Mouse (Mus musculus) lung, embryonic 16.5 days (tissue): Measurements from ENCODE around the gene Llgl1. TPM values are rescaled to one million over a fixed set of nuclear protein-coding genes. Genes with fewer than 3 reads are reported as not detected.

Experiments
- ATAC-seq: fragments of 200-750 bp; cut with Nextera tagmentation; 2 replicates; pipeline ENCODE4 v1.8.0; 2017; ENCODE audit warnings: low read depth, mild to moderate bottlenecking, moderate library complexity
- H3K27ac ChIP-seq: fragments of 300-500 bp; sonication (generic); 2 replicates; pipeline ENCODE4 v1.5.1; 2014; ENCODE audit warnings: mild to moderate bottlenecking, control low read depth, low read length
- H3K27me3 ChIP-seq: fragments of 300-500 bp; sonication (generic); 2 replicates; pipeline ENCODE4 v1.6.1; 2014; ENCODE audit warnings: low read depth, low read length, mixed read lengths; ENCODE audit not compliant: control insufficient read depth, insufficient read depth
- H3K36me3 ChIP-seq: fragments of 300-500 bp; sonication (generic); 2 replicates; pipeline ENCODE4 v1.6.1; 2014; ENCODE audit warnings: low read length; ENCODE audit not compliant: control insufficient read depth, insufficient read depth
- H3K4me1 ChIP-seq: fragments of 300-500 bp; sonication (generic); replicated peaks from 2 replicates; pipeline ENCODE4 v1.6.1; 2014; ENCODE audit warnings: low read length, mixed read lengths; ENCODE audit not compliant: control insufficient read depth, insufficient read depth
- H3K4me2 ChIP-seq: fragments of 300-500 bp; sonication (generic); 2 replicates; pipeline ENCODE4 v1.6.1; 2014; ENCODE audit warnings: low read depth, low read length, control low read depth
- H3K4me3 ChIP-seq: fragments of 300-500 bp; sonication (generic); 2 replicates; pipeline ENCODE4 v1.5.1; 2014; ENCODE audit warnings: mild to moderate bottlenecking, low read length, control low read depth
- H3K9ac ChIP-seq: fragments of 300-500 bp; sonication (generic); 2 replicates; pipeline ENCODE4 v1.6.1; 2014; ENCODE audit warnings: low read length, control low read depth
- H3K9me3 ChIP-seq: fragments of 300-500 bp; sonication (generic); 2 replicates; pipeline ENCODE4 v1.6.1; 2016; ENCODE audit warnings: low read length; ENCODE audit not compliant: control insufficient read depth
- WGBS: fragments of 180-500 bp; shearing (Covaris S2); extraction: QIAGEN DNeasy Blood & Tissue Kit; methylation state at CpG from one replicate; pipeline ENCODE4 v1.1.7; 2014; 5-methylcytosine and 5-hydroxymethylcytosine counted together
- microRNA-seq: library from miRNA; unstranded; fragments of <30 nt; microRNA quantifications from one replicate; pipeline ENCODE4, GENCODE M21; 2016
- polyA plus RNA-seq: library from polyadenylated mRNA; unstranded; fragments of >200 nt; fragmentation: Nextera tagmentation; extraction: Ambion mirVana; gene quantifications from 2 replicates; pipeline ENCODE4 v1.2.1, GENCODE M21; 2015

Gene Llgl1
- polyA plus RNA-seq, 1 experiment from 2014 or later = 51.3 TPM

DNA sequence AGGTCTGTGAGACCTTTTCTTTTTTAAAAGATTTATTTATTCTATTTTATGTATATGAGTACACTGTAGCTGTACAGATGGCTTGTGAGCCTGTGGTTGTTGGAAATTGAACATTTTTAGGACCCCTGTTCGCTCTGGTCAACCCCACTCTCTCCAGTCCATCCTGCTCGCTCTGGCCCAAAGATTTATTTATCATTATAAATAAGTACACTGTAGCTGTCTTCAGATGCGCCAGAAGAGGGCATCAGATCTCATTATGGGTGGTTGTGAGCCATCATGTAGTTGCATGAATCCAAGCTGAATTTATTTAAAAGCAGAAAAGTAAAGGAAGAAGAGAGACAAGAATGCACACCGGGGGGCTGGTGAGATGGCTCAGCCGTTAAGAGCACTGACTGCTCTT, 35.7 kb downstream of the Llgl1 start:
- ATAC-seq = no peak
- no peak overlapping the region for H3K4me3 ChIP-seq
- no peak overlapping the region for H3K9ac ChIP-seq
- no peak overlapping the region for H3K27ac ChIP-seq
- H3K4me1 ChIP-seq = no peaks in the 10 kb centered on the region; the same call in 1 of the 2 replicates
- no peaks in the 10 kb centered on the region for H3K9me3 ChIP-seq
- no peak overlapping the region for H3K4me2 ChIP-seq
- H3K36me3 ChIP-seq = no peaks in the 10 kb centered on the region; the same call in none of the 2 replicates
- no peaks in the 10 kb centered on the region for H3K27me3 ChIP-seq
- WGBS = 64% methylated on average over 5 of the region's 5 CpGs

GRCm38 (mm10) chr11:60736491-60736890, 37.0 kb downstream of the Llgl1 start:
- Histone ChIP-seq H3K9me3 (no peaks in the 10 kb centered on the region), H3K36me3 (no peaks in the 10 kb centered on the region; the same call in none of the 2 replicates), H3K4me1 (no peaks in the 10 kb centered on the region), H3K4me3 (no peak overlapping the region), H3K4me2 (no peak overlapping the region), H3K9ac (no peak overlapping the region), H3K27me3 (no peaks in the 10 kb centered on the region), H3K27ac (no peak overlapping the region)
- 74% methylated on average over 3 of the region's 3 CpGs for WGBS
- no peak for ATAC-seq

DNA sequence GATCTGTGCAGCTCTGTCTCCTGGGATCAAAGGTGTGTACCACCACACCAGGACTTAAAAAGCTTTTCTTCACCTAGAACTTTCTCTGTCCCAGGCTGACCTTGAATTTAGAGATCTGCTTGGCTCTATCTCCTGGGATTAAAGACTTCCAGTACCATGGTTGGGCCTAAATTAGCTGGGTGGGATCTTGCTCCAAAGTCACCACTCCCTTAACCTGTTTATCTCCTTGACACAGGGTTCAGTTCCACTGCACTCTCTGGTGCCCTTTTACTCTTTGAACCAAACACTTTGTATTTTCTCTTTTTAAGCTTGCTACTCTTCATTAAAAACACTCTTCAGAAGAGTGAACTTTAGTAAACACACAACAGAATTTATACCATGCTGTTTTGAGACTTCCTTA, 37.9 kb downstream of the Llgl1 start:
- Histone ChIP-seq H3K27me3 (no peaks in the 10 kb centered on the region), H3K9me3 (no peaks in the 10 kb centered on the region), H3K27ac (no peak overlapping the region), H3K4me1 (no peaks in the 10 kb centered on the region), H3K4me2 (no peak overlapping the region), H3K9ac (no peak overlapping the region), H3K36me3 (peaks cover 6% of the 10 kb centered on the region), H3K4me3 (no peak overlapping the region)
- no peak for ATAC-seq

DNA sequence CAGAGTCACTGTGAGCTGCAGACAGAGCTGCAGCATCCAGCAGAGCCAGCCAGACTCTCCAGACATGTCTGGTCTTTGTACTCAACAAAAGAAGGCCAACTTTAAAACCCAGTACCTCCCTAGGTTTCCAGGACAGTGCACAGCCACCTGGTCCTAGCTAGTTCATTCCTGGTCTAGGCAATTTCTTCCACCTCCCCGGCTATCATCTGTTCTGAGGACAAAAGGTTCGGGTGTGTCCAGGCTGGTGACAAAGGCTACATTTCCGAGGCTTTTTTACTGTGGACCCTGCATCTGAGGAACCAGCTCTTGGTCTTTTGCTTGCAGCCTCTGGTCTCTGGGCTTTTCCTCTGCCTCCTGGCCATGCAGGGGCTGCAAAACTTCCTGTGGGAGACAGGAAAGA, 40.8 kb downstream of the Llgl1 start:
- Histone ChIP-seq H3K4me3 (no peak overlapping the region), H3K4me2 (no peak overlapping the region), H3K9ac (no peak overlapping the region), H3K27ac (no peak overlapping the region), H3K27me3 (no peaks in the 10 kb centered on the region), H3K9me3 (no peaks in the 10 kb centered on the region), H3K36me3 (peaks cover 12% of the 10 kb centered on the region), H3K4me1 (no peaks in the 10 kb centered on the region)
- ATAC-seq = no peak
- WGBS = 76% methylated on average over 3 of the region's 3 CpGs

DNA sequence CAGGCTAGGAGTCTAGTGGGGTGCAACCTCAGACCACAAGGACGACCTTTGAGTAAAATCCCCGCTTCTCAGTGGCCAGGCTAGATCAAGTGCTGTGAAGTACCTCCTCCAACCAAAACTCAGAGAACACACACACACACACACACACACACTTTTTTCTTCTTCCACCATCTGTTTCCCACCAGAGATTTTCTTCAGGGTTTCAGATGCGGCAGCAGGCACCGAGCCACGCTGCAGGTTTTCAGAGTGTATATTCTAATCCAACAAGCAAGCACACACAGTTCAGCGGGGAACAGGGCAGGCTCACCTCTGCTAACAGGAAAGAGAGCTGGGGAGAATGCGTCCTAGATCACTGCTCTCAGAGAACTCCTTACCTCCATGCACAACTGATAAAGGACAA, 56.0 kb downstream of the Llgl1 start:
- ATAC-seq = no peak
- no peak overlapping the region for H3K4me3 ChIP-seq
- H3K27me3 ChIP-seq = no peaks in the 10 kb centered on the region
- WGBS = 90% methylated on average over 7 of the region's 7 CpGs
- no peak overlapping the region for H3K27ac ChIP-seq
- H3K36me3 ChIP-seq = peaks cover 44% of the 10 kb centered on the region
- H3K4me1 ChIP-seq = no peaks in the 10 kb centered on the region
- no peak overlapping the region for H3K9ac ChIP-seq
- no peak overlapping the region for H3K4me2 ChIP-seq
- H3K9me3 ChIP-seq = no peaks in the 10 kb centered on the region

DNA sequence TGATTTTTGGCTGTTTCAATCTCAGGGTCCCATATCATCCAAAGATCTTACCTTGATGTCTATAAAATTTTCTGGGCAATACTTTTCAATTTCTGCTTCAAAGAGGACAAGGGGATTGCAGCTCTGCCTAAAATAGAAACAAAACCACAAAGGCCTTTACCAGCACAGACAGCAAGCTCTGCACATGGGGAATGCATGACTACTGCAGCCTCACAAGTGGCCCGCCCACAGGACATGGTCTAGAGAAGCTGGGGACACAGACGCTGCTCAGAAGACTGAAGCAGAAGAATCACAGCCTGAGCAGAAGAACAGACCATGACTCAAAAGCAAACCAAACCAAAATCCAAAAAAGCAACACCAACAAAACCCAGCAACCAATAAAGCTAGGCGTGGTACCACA, 62.2 kb downstream of the Llgl1 start:
- no peak for ATAC-seq
- H3K27ac ChIP-seq = no peak overlapping the region
- H3K4me3 ChIP-seq = no peak overlapping the region
- no peak overlapping the region for H3K4me2 ChIP-seq
- H3K9ac ChIP-seq = no peak overlapping the region
- no peaks in the 10 kb centered on the region for H3K9me3 ChIP-seq
- WGBS = 84% methylated on average over 3 of the region's 3 CpGs
- H3K36me3 ChIP-seq = peaks cover 20% of the 10 kb centered on the region
- no peaks in the 10 kb centered on the region for H3K27me3 ChIP-seq
- no peaks in the 10 kb centered on the region for H3K4me1 ChIP-seq

Small RNA genes within 50 kb of the gene (microRNA-seq; reads per million reads assigned to microRNA genes)
- gene Mir5100 = 0.99 reads per million

Other genes starting within 250 kb of the Llgl1 start
- gene Drg2, start 245.1 kb upstream of the Llgl1 start, polyA plus RNA-seq = 93.5 and 98.1 TPM in 2 replicates
- 0.05 and 0.08 TPM in 2 replicates for gene Myo15, start 230.4 kb upstream of the Llgl1 start, polyA plus RNA-seq
- 28.4 and 33.0 TPM in 2 replicates for gene Alkbh5, start 163.3 kb upstream of the Llgl1 start, polyA plus RNA-seq
- 90.8 and 98.7 TPM in 2 replicates for gene Flii, start 27.5 kb downstream of the Llgl1 start, polyA plus RNA-seq
- 13.9 and 14.0 TPM in 2 replicates for gene Mief2, start 28.7 kb downstream of the Llgl1 start, polyA plus RNA-seq
- gene Top3a, start 77.6 kb downstream of the Llgl1 start, polyA plus RNA-seq = 13.9 and 17.3 TPM in 2 replicates
- 5.5 and 5.8 TPM in 2 replicates for gene Smcr8, start 77.8 kb downstream of the Llgl1 start, polyA plus RNA-seq
- gene Shmt1, start 112.0 kb downstream of the Llgl1 start, polyA plus RNA-seq = 46.8 and 47.1 TPM in 2 replicates
- 38.7 and 42.0 TPM in 2 replicates for gene Dhrs7b, start 130.9 kb downstream of the Llgl1 start, polyA plus RNA-seq
- 57.6 and 62.5 TPM in 2 replicates for gene Tmem11, start 179.5 kb downstream of the Llgl1 start, polyA plus RNA-seq
- gene Natd1, start 215.0 kb downstream of the Llgl1 start, polyA plus RNA-seq = 19.9 and 21.6 TPM in 2 replicates
- 110 and 114 TPM in 2 replicates for gene Map2k3, start 232.3 kb downstream of the Llgl1 start, polyA plus RNA-seq